Mouse (Mus musculus) T-helper 1 cell (primary cell): ENCODE data around the gene Gm853.
"Not testable (repeated sequence)": the region's sequence is repeated elsewhere in the genome, so short reads cannot be mapped to it uniquely, and the experiment has no call there.

Experiments
- in situ Hi-C: fragments of 300-600 bp; cut with MboI, MseI; formaldehyde crosslinking; loops from one replicate; pipeline ENCODE4 v1.15.1; 2025; ENCODE audit warnings: high pct_unique_total_duplicates

Gene Gm853

DNA sequence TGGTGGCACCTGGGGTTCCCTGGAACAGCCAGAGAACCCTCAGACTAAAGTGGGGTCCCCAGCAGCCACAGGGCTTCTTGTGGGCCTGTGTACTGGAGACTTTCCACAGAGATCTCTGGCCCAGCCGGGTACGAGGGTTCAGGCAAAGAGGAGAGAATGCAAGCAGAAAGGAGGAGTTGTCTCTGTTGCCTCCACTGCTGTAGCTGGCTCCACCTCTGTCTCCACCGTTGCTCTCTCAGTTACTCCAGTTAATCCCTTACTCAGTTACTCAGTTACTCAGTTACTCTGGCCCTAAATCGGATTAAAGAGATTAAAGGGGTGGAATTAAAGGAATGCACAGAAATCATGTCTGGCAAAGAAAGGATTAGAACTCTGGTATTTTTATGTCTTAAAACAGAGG lies at the start of gene Gm853:
TSS of gene Gm853 (minus strand) at position 223 of the 400 bp plus-strand sequence.
- in situ Hi-C loops, result no loop called here

DNA sequence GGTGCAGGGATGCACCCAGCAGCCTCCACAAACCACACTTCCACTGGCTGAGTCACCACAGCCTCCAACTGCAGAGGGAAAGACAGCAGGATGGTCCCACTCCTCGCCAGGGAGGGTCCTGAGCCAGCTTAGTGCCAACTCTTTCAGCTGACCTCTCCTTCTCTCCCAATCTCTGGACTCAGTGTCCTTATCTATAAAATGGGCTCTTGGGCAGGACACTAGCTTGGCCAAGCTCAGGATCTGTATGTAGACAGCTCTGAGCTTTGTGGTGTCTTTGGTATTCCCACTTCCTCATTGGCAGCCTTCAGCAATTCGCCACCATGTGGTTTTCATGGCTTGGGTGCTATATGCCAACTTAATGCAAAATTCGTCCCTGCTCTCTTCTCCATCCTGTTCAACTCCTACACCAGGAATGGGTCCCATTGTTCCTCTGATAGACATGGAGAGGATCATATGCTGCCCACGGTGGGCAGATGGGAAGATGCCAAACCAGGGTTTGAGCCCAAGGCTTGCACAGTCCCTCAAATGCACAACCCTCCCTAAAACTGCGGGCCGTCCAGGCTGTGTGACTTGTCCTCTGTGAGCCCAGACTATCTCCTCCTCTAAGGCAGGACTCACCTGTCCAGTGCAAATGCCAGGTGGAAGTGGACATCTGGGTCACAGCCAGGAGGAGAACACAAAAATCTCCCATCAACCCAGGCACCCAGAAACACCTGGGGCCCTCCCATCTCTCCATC lies 48.6 kb upstream of the Gm853 start:
- in situ Hi-C loops, result no loop called here

DNA sequence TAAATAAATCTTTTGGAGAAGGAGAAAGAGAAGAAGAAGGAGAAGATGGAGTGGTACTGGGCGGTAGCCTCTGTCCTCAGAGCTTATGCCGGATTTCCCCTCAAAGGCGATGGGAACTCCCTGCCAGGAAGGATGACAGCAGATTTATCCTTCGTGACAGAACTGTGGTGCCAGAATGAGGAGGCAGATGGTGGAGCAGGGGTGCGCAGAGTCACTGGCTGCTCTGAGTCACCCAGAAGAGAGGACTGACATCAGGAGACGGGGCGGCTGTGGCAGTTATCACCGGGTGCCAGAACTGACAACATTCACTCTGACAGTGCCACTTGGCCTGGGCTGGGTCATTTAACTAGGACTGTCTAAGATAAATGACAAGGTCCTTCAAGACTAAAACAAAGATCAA lies 47.9 kb upstream of the Gm853 start:
- in situ Hi-C loops, result no loop called here

DNA sequence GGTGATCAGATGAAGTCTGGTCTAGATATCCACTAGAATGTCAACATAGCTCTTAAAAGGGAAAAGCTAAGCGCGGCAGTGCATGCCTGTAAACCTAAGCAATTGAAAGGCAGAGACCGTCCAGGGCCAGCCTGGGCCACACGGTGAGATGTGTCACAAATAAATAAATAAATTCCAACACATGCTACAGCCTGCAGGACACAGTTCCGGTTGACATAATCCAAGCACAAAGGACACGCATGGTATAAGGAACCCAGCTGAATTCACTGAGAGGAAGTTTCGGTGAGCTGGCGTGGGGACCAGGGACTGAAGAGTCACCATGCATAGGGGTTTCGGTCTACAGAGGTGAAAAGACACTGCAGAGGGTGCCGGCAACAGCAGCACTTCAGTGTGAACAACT lies 46.5 kb upstream of the Gm853 start:
- in situ Hi-C loops, result no loop called here

DNA sequence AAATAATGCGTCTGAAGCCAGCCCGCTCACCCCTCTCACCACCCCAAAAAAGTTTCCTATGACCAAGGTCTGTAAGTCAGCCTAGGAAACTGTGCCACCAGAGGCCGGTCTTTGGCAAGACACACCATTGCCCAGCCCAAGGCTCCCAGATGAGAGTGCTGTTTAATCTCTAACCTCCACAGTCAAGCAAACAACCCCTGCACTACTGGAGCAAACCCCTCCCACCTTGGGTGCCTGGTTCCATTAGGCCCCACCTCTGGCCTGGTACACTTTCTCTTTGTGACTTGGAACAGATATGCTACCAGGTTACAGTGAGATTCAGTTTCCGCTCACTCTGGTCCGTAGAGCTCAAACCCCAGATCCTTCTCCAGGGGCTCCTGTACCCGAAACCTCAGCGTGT lies 44.9 kb upstream of the Gm853 start:
- in situ Hi-C loops, result no loop called here

DNA sequence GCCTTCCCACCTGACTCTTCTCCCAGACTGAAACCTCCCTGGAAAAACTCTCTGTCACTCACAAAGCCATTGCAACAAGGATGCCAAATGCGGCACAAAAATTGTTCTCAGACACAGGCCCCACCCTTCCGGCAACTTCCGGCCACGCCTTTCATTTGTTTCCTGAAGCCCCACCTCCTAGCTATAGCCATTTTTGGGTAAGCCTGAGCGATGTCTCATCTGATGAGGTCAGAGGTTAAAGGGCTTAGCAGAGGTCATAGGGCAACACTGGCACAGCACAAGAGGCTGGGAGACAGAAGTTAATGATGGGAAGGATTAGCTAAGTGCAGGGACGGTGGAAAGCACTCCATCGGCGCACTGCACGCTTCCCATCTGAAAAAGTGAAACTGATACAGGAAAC lies 44.4 kb upstream of the Gm853 start:
- in situ Hi-C loops, result no loop called here

DNA sequence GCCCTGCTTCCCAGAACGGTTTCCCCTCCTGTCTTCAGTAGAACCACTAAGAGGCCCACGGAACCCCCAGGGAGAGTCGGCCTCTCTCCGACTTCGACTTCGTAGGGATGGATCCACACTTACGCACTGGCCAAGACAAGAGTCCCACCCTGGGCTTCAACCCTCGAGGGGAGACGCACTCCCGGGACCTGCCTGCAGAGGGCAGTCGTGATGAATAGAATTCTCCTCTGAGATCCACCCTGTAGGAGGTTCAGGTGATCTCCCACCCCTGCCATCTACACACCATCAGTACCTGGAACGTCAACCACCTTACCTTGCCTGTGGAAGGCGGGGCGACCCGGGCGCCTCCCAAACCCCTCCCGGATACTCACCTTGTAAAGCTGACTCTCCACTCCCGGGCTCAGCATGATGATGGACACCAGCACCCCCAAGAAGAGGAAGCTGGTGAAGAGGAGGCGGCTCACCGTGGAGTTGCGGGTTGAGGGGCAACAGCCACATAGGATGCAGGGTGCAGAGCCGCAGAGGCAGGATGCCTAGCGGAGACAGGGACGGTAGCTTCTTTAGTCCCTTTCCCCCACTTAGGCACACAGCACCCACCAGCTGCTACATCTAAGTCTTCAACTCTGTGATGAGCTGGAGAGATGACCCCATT lies 42.6 kb upstream of the Gm853 start:
- in situ Hi-C loops, result no loop called here

DNA sequence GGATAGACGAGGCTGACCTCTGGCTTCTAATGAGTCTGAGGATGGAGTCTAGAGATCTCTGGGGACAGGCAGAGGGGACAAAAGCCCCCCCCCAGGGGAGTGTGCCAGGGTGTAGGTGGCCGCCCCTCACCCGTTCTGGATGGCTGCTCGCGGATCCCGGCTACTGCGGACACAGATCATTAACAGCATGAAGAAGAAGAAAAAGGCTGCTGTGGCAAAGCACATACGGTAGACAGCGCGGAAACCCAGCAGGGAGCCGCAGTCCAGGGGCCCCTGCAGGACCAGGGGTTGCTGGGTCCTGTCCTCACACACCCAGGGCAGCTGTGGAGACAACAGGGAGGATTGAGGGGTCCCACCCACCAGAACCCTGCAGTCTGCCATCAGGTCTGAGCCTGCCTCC lies 41.9 kb upstream of the Gm853 start:
- in situ Hi-C loops, result no loop called here

DNA sequence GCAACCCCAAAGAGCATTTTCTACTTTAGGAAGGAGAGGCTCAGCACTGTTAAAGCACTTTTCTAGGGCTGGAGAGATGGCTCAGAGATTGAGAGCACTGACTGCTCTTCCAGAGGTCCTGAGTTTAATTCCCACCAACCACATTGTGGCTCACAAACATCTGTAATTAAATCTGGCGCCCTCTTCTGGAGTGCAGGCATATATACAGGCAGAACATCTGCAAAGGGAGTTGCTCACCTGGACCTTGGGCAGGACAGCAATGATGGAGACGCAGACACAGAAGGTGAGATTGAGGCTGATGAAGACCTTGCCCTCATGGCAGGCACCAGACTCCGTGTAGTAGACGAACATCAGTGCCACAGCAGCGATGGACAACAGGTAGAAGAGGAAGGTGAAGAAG lies 38.2 kb upstream of the Gm853 start:
- in situ Hi-C loops, result no loop called here

DNA sequence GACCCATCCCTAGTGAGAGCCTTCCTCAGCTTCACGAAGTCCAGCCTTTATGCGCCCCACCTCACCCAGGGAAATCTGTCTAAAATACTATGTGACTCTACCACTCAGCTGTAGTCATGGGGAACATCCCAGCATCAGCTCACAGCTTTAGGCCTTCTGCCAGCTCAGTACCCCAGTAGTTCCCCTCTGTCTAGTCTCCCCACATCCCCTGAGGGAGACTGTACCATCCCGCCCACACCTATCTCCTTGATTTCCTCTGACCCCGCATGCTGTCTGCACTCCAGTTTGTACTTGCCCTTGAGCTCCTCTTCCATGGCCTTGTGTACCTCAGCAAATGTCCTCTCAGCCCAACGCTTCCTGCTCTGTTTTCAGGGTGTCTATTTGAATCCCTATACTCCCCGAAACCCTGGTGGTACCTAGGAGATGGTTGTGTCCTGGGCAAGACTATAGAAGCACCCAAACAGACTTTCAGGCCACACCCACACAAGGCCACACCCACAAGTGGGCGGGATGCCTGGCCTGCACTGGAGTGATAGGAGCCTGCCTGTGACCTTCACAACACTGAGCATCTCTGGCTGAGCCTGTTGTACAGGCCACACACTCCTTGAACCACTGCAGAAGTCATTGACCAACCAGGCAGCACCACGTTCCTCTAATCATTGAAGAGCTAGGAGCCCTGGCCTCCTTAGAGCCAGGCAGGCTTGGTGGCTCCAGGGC lies 30.4 kb upstream of the Gm853 start:
- in situ Hi-C loops, result no loop called here

DNA sequence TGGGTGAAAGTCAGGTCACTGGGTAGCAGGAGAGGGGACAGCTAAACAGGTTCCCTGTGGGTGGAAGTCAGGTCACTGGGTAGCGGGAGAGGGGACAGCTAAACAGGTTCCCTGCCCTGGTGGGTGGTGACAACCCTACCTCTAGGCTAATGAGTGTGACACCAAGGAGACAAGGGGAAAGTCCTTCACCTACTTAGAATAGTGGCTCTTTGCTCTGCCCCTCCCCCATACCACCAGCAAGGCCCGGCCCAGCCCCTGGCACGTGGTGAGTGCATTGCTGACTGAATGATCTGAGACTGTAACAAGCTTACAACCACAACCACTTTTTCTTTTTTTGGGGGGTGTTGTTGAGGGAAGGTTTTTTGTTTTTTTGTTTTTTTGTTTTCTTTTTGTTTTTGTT lies 29.6 kb upstream of the Gm853 start:
- in situ Hi-C loops, result no loop called here

DNA sequence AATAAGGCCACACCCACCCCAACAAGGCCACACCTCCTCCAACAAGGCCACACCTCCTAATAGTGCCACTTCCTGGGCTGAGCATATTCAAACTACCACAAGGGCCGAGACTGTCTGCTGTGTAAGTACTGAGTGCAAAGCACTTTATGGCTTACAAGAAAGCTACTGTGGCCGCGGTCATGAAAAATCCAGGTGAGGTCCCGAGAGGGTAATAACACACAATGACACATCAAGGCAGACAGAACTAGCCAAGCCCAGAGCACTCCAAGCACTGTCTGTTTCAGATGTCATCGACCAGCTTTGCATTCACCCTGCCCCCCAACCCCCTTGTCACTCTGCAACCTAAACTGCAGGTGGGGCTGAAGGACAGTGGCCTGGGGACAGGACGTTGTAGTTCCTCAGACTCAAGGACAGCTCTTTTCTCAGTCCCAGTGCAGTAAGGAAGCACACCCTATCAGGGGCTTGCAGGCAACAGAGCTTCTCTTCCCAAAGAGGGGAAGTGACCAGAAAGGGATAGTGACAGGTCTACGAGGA lies 29.0 kb upstream of the Gm853 start:
- in situ Hi-C loops, result no loop called here

DNA sequence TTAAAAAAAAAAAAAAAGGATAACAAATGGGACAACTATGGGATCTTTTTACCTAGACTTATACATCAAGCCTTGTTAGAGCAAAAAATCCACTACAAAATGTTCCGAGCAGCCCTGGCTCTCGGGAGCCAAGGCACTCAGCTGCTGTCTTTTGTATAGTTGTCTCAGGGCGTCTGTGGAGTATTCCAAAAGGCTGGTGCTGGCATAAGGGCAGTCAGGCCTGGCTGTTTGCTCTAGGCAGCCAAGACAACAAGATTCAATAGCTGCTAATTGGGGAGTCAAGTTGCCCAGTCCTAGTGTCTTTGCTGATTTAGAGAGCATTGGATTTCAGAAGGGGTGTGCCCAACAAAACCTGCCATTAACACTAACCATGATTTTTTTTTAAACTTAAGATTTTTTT lies 26.4 kb upstream of the Gm853 start:
- in situ Hi-C loops, result no loop called here

DNA sequence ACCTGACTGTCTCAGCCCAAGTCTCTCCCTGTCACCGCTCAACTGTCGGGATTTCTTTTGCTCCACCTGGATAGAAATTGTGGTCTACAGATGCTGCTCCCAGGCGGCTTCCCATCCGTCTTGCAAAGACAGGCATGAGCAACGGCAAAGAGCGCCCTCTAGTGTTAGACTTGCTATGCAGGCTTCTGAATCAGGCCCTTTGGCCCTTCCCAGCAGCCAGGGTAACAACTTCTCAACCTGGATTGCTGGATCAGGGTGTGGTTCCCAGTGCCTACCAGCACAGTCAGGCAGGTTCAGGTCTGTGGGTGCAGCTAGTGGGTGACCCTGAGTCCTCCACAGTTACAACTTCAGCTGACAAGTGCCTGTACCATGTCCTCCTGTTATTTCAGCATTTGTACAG lies 23.9 kb upstream of the Gm853 start:
- in situ Hi-C loops, result no loop called here

DNA sequence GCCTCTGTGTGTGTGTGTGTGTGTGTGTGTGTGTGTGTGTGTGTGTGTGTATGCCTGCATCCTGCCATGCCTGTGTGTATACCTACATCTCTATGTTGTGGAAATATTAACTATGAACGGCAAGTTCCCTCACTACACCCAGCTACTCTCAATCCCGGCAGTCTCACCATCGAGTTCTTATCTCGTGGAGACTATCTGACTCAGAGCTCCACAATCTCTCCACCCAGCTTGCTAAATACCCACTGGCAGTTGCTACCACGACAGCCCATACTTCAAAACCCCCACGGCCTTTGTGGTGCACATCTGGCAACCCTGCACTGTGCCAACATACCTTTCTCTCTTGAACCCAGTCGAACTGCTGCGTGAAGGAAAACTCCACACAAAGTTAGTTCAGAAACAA lies 22.5 kb upstream of the Gm853 start:
- in situ Hi-C loops, result no loop called here

DNA sequence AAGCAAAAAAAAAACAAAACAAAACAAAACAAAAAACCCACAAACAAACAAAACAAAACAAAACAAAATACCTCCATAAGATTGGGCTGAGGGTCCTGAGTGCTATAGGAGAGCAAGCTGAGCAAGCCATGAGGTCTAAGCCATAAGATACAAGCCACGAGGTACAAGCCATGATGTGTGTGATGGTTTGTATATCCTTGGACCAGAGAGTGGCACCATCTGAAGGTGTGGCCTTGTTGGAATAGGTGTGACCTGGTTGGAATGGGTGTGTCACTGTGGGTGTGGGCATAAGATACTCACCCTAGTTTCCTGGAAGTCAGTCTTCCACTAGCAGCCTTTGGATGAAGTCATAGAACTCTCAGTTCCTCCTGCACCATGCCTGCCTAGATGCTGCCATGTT lies 21.4 kb upstream of the Gm853 start:
- in situ Hi-C loops, result not testable (repeated sequence)

DNA sequence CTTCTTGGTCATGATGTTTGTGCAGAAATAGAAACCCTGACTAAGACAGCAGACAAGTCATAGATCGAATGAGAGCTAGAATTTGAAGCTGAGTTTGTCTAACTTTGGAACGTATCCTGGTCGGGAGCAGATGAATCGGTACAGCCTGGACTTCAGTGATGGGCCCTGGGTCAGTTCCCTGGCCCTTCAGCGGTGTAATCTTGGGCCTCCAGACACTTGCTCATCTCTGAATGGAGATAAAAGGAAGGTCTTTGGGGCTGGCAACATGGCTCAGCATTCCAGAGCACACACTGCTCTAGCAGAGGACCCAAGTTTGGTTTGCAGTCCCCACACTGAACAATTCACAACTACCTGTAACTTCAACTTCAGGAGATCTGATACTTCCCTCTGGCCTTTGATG lies 20.8 kb upstream of the Gm853 start:
- in situ Hi-C loops, result no loop called here

DNA sequence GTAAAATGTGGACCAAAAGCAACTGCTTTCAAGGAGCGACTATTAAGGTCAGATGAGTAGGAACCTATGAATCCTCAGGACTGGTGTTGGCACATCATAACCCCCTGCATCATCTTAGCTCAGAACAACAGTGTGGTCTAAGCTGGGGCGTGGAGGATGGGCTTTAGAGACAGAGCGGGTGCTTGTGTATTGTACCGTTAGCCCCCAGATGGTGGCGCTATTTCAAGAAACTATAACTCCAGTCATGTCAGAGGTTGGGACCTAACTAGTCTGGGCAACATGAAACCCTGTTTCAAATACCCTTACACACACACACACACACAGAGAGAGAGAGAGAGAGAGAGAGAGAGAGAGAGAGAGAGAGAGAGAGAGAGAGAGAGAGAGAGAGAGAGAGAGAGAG lies 18.5 kb upstream of the Gm853 start:
- in situ Hi-C loops, result no loop called here

DNA sequence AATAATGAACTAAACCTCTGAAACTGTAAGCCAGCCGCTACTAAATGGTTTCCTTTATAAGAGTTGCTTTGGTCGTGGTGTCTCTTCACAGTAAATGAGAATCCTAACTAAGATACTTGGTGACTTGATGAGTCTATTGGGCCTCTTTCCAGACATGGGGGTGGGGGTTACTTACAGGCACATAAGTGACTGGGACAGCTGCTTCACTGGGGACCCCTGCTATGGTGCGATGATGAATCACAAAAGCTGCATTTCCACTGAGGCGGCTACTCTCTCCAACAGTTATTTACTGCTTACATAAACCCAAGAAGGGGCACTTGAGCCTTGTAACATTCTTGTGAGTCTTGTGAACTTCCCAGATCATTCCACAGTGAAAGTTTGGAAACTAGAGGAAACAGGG lies 15.4 kb upstream of the Gm853 start:
- in situ Hi-C loops, result no loop called here

DNA sequence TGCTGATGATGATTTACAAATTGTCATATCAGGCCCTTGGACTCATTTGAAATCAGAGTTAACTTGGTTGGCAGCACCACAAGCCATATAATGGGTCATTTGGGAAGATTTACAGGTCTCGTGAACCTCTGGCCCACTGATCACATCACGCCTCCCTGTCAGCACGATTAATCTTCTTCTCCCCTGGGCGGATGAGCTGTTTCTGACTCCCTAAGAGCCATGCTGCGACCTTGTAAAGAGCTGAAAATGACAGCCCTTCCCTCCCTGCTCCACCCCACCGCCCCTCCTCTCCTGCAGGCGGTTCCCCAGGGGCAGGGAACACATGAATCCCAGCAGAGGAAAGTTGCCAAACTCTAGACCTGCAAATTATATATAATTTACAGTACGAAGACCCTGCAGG lies 14.2 kb upstream of the Gm853 start:
- in situ Hi-C loops, result no loop called here

DNA sequence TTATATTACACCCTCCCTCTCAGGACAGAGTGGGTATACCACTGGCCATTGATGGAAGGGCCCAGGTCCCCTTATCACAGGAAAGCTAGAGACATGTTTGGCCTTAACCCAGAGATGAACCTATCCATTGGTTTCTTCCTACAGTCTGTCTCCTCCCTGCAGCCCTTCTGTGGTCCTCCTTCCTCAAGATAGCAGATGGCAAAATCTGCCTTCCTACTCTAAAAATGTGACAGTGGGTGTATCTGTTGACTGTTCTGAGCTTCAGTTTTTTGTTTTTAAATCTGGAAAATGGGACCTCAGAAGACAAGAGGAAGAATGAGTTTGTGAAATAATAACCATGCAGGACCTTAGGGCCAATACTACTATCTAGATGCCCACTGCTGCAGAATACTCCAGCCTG lies 1.9 kb upstream of the Gm853 start:
- in situ Hi-C loops, result no loop called here

DNA sequence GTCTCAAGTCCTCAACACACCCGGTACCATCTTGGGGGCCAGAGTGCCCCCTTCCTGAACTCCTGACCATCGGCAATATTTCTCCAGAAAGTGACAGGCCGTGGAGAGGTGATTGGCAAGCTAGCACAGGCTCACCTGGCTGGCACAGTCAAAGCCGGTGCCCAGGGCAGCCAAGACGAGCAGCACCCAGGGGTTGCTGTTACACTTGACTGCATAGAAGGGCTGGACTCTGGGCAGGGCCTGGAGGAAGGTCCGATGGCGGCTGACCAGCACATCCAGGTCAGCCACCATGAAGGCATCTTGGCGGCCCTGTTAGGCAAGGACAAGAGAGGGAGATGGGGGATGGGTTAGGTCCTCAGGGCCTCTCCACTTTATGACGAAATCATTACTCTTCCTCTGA lies 2.0 kb downstream of the Gm853 start:
- in situ Hi-C loops, result no loop called here

DNA sequence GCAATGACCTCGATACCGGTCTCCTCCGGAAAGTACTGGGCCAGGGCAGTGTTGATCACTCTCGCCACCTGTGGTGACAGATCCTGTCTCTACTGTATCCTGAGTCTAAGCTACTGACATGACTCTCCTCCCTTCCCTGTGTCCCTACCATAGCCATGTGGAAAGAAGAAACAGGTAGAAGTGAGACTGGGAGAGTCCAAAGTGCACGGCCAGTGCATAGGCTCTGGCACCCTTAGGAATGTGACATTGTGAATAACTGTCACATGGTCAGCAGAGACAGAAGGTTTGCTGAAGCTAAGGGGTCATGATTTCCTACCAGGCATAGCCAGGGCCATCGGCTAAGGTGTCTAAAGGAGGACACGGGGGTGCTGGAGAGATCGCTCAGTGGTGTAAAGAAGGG lies 6.8 kb downstream of the Gm853 start:
- in situ Hi-C loops, result no loop called here
